Mouse (Mus musculus) urinary bladder, adult 2 months (tissue): ENCODE results near the gene Wdhd1. TPM values are rescaled to one million over a fixed set of nuclear protein-coding genes. Genes with fewer than 3 reads are reported as not detected.

Experiments
- DNase-seq: peaks from one replicate; pipeline ENCODE4 v3.0.0; 2022; ENCODE audit warnings: low spot score
- polyA plus RNA-seq: library from polyadenylated mRNA; depleted of rRNA; stranded (reverse); fragments of >200 nt; gene quantifications from 2 replicates; pipeline ENCODE4 v1.2.3, GENCODE M21; 2012

The Wdhd1 gene
- polyA plus RNA-seq, 1 experiment: 4.2 TPM

- no peak for DNase-seq
Observed at GRCm38 (mm10) chr14:47222631-47223450, 53.8 kb downstream of the Wdhd1 start.

DNA sequence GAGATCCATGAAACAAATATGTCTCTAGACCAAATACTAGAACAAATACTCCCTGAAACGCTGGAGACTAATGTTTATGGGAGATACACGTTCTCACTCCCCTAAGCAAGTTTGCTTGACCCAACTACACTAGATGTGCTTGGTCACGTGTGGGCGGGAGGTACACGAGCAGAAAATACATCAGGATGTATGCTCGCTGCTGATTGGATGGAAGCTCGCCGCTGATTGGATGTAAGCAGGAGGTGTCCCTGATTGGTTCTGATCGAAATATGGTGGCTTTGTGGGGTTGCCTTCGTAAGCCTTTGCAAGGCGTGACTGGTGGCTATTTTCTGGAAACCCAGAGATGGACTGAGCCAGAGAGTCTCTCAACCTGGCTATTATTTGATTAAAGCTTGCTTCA lies 55.1 kb downstream of the Wdhd1 start:
- DNase-seq: no peak

- DNase-seq: no peak
Observed at GRCm38 (mm10) chr14:47220231-47221025, 56.2 kb downstream of the Wdhd1 start.

DNA sequence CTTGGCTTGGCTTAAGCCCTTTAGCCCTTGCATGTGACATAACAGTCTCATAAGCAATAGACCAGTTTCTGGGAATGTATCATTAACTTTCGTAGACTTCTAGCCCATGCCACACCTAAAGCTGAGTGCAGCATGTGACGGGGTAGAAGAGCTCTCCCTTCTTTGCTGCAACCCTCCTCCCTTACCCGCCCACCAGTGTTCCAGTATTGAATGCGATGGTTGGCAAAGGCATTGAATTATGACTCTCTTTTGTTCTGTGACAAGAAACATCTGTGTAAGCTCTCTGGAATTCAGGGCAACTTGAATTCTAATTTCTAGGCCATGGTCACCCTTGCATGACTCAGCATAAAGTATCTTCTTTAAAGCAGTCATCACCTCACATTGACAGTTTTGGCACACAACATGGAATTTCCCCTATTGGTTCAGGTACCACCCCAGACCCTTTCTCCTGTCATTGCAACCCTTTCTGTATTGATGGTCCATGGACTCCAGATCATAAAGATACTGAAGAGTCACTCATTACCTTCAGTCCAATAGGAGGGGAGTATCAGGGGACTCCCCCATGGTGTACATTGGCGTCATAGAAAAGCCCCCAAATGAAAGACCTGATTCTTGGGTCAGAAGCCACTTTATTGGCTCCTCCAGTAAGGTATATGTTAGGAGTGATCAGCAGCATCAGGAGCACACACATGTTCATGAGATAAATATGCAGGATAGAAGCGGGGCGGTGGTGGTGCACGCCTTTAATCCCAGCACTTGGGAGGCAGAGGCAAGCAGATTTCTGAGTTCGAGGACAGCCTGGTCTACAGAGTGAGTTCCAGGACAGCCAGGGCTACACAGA lies 57.7 kb downstream of the Wdhd1 start:
- DNase-seq: no peak

- no peak for DNase-seq
Observed at GRCm38 (mm10) chr14:47216541-47216940, 60.1 kb downstream of the Wdhd1 start.

GRCm38 (mm10) chr14:47214367-47214766 lies 62.3 kb downstream of the Wdhd1 start:
- DNase-seq: no peak

DNA sequence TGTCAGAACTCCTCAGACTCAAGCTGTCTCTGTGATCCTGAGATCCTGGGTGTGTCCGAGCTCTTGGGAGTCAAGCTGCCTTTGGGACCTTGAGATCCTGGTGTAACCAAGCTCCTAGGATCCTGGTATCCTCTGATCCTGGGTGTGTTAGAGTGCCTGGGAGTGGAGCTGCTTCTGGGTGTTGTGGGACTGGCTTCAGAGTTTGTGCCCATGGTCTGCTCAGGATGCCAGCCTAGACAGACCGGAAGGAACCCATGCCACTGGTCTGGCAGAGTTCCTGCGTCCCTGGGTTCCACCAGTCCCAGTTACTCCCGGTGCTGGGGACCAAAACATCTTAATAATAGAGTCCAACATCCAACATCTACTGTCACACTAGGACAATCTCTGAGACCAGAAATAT lies 63.4 kb downstream of the Wdhd1 start:
- no peak for DNase-seq

- no peak for DNase-seq
Observed at GRCm38 (mm10) chr14:47209669-47210164, 66.9 kb downstream of the Wdhd1 start.

DNA sequence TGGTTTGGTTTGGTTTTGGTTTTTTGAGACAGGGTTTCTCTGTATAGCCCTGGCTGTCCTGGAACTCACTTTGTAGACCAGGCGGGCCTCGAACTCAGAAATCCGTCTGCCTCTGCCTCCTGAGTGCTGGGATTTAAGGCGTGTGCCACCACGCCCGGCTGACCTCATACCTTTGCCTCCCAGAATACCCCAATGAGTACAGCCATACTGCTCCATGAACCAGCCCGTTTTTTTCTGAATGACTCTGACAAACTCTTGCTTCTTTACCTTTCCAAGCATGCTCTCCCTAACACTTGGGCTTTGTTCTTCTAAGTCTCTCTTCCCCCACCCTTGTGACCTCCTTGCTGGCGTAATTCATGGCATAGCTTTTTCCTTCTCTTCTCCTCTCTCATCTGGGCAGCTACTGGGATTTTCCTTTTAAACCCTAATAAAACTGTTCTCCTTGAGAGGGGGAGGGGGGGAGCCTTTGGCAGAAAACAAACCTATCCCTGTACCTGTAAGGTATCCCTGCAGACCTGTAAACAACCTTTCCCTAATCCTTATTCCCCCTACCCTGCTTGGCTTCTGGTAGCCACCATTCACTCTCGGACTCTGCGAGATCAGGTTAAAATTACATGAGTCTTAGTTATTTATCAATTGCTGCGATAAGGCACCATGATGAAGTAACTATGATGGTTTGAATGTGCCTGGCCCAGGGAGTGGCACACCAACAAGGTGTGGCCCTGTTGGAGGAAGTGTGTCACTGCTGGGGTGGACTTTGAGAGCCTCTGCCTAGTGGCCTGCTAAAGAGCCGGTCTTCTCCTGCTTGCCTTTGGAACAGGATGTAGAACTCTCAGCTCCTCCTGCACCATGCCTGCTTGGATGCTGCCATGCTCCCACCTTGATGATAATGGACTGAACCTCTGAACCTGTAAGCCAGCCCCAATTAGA lies 67.8 kb downstream of the Wdhd1 start:
- DNase-seq: no peak

GRCm38 (mm10) chr14:47206601-47207000 lies 70.1 kb downstream of the Wdhd1 start:
- DNase-seq: no peak

GRCm38 (mm10) chr14:47205270-47205972 lies 71.2 kb downstream of the Wdhd1 start:
- no peak for DNase-seq

- no peak for DNase-seq
Observed at GRCm38 (mm10) chr14:47197340-47197739, 79.3 kb downstream of the Wdhd1 start.

GRCm38 (mm10) chr14:47196711-47197110 lies 79.9 kb downstream of the Wdhd1 start:
- no peak for DNase-seq

DNA sequence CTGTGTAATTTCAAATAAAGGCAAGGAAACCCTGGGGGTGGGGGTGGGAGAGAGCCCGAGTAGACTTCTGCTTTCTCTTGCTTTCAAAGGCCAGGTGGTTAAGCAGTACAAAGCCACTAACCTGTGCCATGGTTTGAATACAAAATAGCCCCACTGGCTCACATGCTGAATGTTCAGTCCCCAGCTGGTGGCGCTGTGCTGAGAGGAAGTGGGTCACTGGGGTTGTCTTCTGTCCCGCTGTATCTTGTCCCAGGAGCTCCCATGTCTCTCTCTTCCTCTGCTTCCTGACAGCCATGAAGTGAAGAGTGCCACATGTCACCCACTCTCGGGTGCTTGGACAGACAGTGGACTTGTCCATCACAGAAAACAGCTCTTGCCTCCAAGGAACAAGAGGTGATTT lies 82.6 kb downstream of the Wdhd1 start:
- no peak for DNase-seq

DNA sequence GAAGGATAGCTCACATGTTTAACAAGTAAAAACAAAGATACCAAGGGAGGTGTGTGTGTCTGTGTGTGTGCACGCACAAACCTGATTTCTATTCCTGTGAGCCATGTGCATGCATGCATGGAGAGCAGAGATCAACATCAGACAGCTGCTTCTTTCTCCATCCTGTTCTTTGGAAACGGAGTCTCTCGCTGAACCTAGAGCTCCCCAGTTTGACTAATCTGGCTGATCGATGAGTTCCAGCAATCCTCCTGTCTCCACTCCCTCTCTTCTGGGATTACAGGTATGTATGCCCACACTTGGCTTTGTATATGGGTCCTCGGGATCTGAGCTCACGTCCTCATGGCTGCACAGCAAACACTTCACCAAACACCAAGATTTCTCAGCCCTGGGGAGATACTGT lies 83.2 kb downstream of the Wdhd1 start:
- no peak for DNase-seq

DNA sequence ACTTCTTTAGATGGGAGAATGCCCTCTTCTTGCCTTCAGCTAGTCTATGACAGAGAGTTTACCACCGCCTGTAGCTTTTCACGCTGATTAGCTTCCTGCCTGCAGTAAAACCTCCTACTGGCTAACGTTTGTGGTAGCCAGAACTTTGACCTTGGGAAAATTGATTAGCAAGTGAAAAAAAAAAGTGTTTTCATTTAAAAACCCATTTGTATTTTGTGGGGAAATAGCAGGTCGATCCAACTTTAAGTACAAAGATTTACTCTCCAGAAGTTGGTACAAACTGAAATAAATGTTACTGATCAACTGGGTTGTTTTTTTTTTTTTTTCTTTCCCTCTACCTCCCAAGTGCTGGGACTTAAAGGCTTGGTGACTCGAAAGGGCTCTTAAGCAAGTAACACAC lies 84.8 kb downstream of the Wdhd1 start:
- DNase-seq: no peak
